Mouse (Mus musculus): Measurements from ENCODE around the gene Crlf3. TPM values are rescaled to one million over a fixed set of nuclear protein-coding genes. Genes with fewer than 3 reads are reported as not detected.
A peak's percentile ranks its signal among the peaks of the same experiment; 100 is the strongest.
"Not testable (repeated sequence)": the region's sequence is repeated elsewhere in the genome, so short reads cannot be mapped to it uniquely, and the experiment has no call there.

Gene Crlf3
- polyA plus RNA-seq, 1 experiment, result 9.2 TPM

- Histone ChIP-seq H3K36me3 (ENCODE audit: control insufficient read depth, insufficient read depth, low read length) (no peaks in the 10 kb centered on the region), H3K4me3 (ENCODE audit: insufficient read depth, low read depth, low read length) (no peak overlapping the region), H3K27ac (ENCODE audit: insufficient read depth, low read depth, low read length) (no peak overlapping the region), H3K4me1 (ENCODE audit: control insufficient read depth, insufficient read depth, low read length) (no peaks in the 10 kb centered on the region; the same call in 1 of the 2 replicates), H3K27me3 (replicated peaks; ENCODE audit: control insufficient read depth, insufficient read depth, low read length) (no peaks in the 10 kb centered on the region)
- WGBS, result 33% methylated on average over 1 of the region's 1 CpGs
- no peak for TF ChIP-seq CTCF (conservative IDR thresholded peaks at IDR 0.05; ENCODE audit: insufficient read depth, insufficient read length, low read depth, low read length)
- TF ChIP-seq POLR2A (IDR thresholded peaks at IDR 0.05; ENCODE audit: low read depth, low read length), result no peak
- DNase-seq, result no peak
These were observed 2.0 kb downstream of the Crlf3 start for GRCm38 (mm10) chr11:80078831-80079230.

- H3K4me1 ChIP-seq (ENCODE audit: control insufficient read depth, insufficient read depth, low read length), result no peaks in the 10 kb centered on the region; the same call in 1 of the 2 replicates
- DNase-seq, result no peak
- no peaks in the 10 kb centered on the region for H3K36me3 ChIP-seq (ENCODE audit: control insufficient read depth, insufficient read depth, low read length)
- H3K27ac ChIP-seq (ENCODE audit: insufficient read depth, low read depth, low read length), result no peak overlapping the region
- no peaks in the 10 kb centered on the region for H3K27me3 ChIP-seq (replicated peaks; ENCODE audit: control insufficient read depth, insufficient read depth, low read length)
- no peak overlapping the region for H3K4me3 ChIP-seq (ENCODE audit: insufficient read depth, low read depth, low read length)
- TF ChIP-seq POLR2A (IDR thresholded peaks at IDR 0.05; ENCODE audit: low read depth, low read length) (no peak), CTCF (conservative IDR thresholded peaks at IDR 0.05; ENCODE audit: insufficient read depth, insufficient read length, low read depth, low read length) (no peak)
- 74% methylated on average over 14 of the region's 14 CpGs for WGBS
These were observed 2.8 kb downstream of the Crlf3 start for GRCm38 (mm10) chr11:80077784-80078545.

- H3K27me3 ChIP-seq (replicated peaks; ENCODE audit: control insufficient read depth, insufficient read depth, low read length), result no peaks in the 10 kb centered on the region
- no peak for DNase-seq
- no peaks in the 10 kb centered on the region for H3K4me1 ChIP-seq (ENCODE audit: control insufficient read depth, insufficient read depth, low read length)
- TF ChIP-seq POLR2A (IDR thresholded peaks at IDR 0.05; ENCODE audit: low read depth, low read length) (no peak), CTCF (conservative IDR thresholded peaks at IDR 0.05; ENCODE audit: insufficient read depth, insufficient read length, low read depth, low read length) (no peak)
- no peak overlapping the region for H3K27ac ChIP-seq (ENCODE audit: insufficient read depth, low read depth, low read length)
- 86% methylated on average over 5 of the region's 5 CpGs for WGBS
- H3K36me3 ChIP-seq (ENCODE audit: control insufficient read depth, insufficient read depth, low read length), result no peaks in the 10 kb centered on the region
- no peak overlapping the region for H3K4me3 ChIP-seq (ENCODE audit: insufficient read depth, low read depth, low read length)
These were observed 5.0 kb downstream of the Crlf3 start for GRCm38 (mm10) chr11:80075608-80076277.

- H3K27ac ChIP-seq (ENCODE audit: insufficient read depth, low read depth, low read length), result no peak overlapping the region
- TF ChIP-seq CTCF (conservative IDR thresholded peaks at IDR 0.05; ENCODE audit: insufficient read depth, insufficient read length, low read depth, low read length) (no peak), POLR2A (IDR thresholded peaks at IDR 0.05; ENCODE audit: low read depth, low read length) (no peak)
- no peak for DNase-seq
- no peaks in the 10 kb centered on the region for H3K4me1 ChIP-seq (ENCODE audit: control insufficient read depth, insufficient read depth, low read length)
- no peaks in the 10 kb centered on the region for H3K27me3 ChIP-seq (replicated peaks; ENCODE audit: control insufficient read depth, insufficient read depth, low read length)
- no peaks in the 10 kb centered on the region for H3K36me3 ChIP-seq (ENCODE audit: control insufficient read depth, insufficient read depth, low read length)
- no peak overlapping the region for H3K4me3 ChIP-seq (ENCODE audit: insufficient read depth, low read depth, low read length)
- WGBS, result 75% methylated on average over 3 of the region's 3 CpGs
These were observed 8.4 kb downstream of the Crlf3 start for GRCm38 (mm10) chr11:80072365-80072764.

- no peak for DNase-seq
- H3K36me3 ChIP-seq (ENCODE audit: control insufficient read depth, insufficient read depth, low read length), result no peaks in the 10 kb centered on the region
- H3K27me3 ChIP-seq (replicated peaks; ENCODE audit: control insufficient read depth, insufficient read depth, low read length), result no peaks in the 10 kb centered on the region
- 98% methylated on average over 2 of the region's 2 CpGs for WGBS
- H3K4me1 ChIP-seq (ENCODE audit: control insufficient read depth, insufficient read depth, low read length), result no peaks in the 10 kb centered on the region
- TF ChIP-seq POLR2A (IDR thresholded peaks at IDR 0.05; ENCODE audit: low read depth, low read length), result no peak
- TF ChIP-seq CTCF (conservative IDR thresholded peaks at IDR 0.05; ENCODE audit: insufficient read depth, insufficient read length, low read depth, low read length), result no peak
- no peak overlapping the region for H3K4me3 ChIP-seq (ENCODE audit: insufficient read depth, low read depth, low read length)
- no peak overlapping the region for H3K27ac ChIP-seq (ENCODE audit: insufficient read depth, low read depth, low read length)
These were observed 9.8 kb downstream of the Crlf3 start for GRCm38 (mm10) chr11:80071039-80071438.

- H3K4me3 ChIP-seq (ENCODE audit: insufficient read depth, low read depth, low read length), result no peak overlapping the region
- H3K27me3 ChIP-seq (replicated peaks; ENCODE audit: control insufficient read depth, insufficient read depth, low read length), result no peaks in the 10 kb centered on the region
- no peaks in the 10 kb centered on the region for H3K36me3 ChIP-seq (ENCODE audit: control insufficient read depth, insufficient read depth, low read length)
- H3K27ac ChIP-seq (ENCODE audit: insufficient read depth, low read depth, low read length), result no peak overlapping the region
- TF ChIP-seq POLR2A (IDR thresholded peaks at IDR 0.05; ENCODE audit: low read depth, low read length) (no peak), CTCF (conservative IDR thresholded peaks at IDR 0.05; ENCODE audit: insufficient read depth, insufficient read length, low read depth, low read length) (no peak)
- WGBS, result 47% methylated on average over 3 of the region's 3 CpGs
- DNase-seq, result no peak
- H3K4me1 ChIP-seq (ENCODE audit: control insufficient read depth, insufficient read depth, low read length), result no peaks in the 10 kb centered on the region
These were observed 11.0 kb downstream of the Crlf3 start for GRCm38 (mm10) chr11:80069815-80070214.

- WGBS, result 56% methylated on average over 5 of the region's 5 CpGs
- Histone ChIP-seq H3K27ac (ENCODE audit: insufficient read depth, low read depth, low read length) (0 out of 2 replicates have a peak overlapping the region, but pooled peaks have one; percentile 22), H3K36me3 (ENCODE audit: control insufficient read depth, insufficient read depth, low read length) (no peaks in the 10 kb centered on the region), H3K27me3 (replicated peaks; ENCODE audit: control insufficient read depth, insufficient read depth, low read length) (no peaks in the 10 kb centered on the region), H3K4me1 (ENCODE audit: control insufficient read depth, insufficient read depth, low read length) (no peaks in the 10 kb centered on the region), H3K4me3 (ENCODE audit: insufficient read depth, low read depth, low read length) (no peak overlapping the region)
- TF ChIP-seq POLR2A (IDR thresholded peaks at IDR 0.05; ENCODE audit: low read depth, low read length), result no peak
- no peak for TF ChIP-seq CTCF (conservative IDR thresholded peaks at IDR 0.05; ENCODE audit: insufficient read depth, insufficient read length, low read depth, low read length)
- DNase-seq, result no peak
These were observed 13.2 kb downstream of the Crlf3 start for GRCm38 (mm10) chr11:80067558-80067957.

GRCm38 (mm10) chr11:80066373-80066772 is 14.4 kb downstream of the Crlf3 start:
- not testable (repeated sequence) for DNase-seq; H3K27ac ChIP-seq (ENCODE audit: insufficient read depth, low read depth, low read length); H3K36me3 ChIP-seq (ENCODE audit: control insufficient read depth, insufficient read depth, low read length); H3K4me1 ChIP-seq (ENCODE audit: control insufficient read depth, insufficient read depth, low read length); H3K4me3 ChIP-seq (ENCODE audit: insufficient read depth, low read depth, low read length); H3K27me3 ChIP-seq (replicated peaks; ENCODE audit: control insufficient read depth, insufficient read depth, low read length)
- WGBS, result 88% methylated on average over 4 of the region's 4 CpGs

All from kidney, adult 2 months (tissue).